Mouse (Mus musculus) layer of hippocampus, adult 9-10 months (tissue): ENCODE data around the gene Arl4d.
"Not testable (repeated sequence)": the region's sequence is repeated elsewhere in the genome, so short reads cannot be mapped to it uniquely, and the experiment has no call there.

Experiments
- DNase-seq: peaks from one replicate; pipeline ENCODE4 v3.0.0; 2022; ENCODE audit warnings: low spot score

Gene Arl4d

DNA sequence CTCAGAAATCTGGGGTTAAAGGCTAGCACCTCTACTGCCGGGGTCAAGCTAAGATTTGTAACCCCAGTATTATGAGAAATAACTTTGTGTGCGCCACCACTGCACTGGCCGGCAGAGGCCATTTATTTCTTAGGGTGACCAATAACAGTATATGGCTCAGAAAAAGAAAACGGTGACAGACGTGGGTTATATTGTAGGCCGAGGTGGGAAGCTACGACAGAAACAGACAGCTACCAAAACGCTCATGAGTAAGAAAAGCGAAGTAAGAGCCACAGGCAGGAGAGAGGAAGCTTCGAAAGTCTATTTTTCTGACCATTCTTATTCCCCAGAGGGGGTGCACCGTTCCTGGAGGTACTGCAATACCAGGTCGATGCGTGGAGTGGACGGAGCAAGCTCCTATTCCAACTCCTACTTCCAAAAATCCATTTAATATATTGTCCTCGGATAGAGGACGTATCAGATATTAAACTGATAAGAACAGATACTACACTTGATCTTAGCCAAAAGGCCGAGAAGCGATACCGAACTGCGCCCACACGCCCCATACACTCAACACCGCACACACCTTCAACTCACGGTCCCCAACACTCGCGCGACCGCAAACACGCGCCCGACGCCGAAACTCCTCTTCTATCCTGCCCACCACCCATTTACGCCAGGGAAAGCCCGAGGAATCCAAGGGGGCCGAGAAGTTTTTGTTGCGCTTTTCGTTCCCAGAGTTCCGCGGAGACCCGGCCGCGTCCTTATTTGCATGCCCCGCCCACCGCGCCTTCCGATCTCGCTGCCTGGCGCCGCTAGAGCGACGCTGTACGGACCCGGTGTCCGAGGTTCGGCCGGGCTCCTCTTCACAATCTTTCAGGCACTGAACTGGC lies 19.7 kb upstream of the Arl4d start:
- DNase-seq = not testable (repeated sequence)

DNA sequence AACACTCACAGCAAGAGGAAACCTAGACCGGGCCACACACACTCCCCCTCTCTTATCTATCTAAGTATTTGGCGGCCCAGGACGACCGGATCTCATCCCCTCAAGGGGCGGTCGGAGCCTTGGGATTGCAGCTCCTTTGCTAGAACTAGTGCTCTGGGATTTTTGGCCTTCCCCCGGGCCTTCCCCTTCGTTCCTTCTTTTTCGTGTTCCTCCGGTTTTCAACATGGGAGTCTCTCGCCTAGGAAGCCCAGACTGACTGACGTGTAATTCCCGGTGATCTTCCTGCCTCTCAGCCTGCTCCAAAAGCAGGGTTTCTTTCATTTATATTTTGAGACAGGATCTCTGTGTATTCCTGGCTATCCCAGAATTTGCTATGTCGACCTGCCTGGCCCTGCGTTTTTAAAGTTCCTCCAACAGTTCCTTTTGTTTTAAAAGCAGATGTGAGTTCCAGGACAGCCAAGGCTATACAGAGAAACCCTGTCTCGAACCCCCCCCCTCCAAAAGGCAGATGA lies 19.0 kb upstream of the Arl4d start:
- DNase-seq = not testable (repeated sequence)

DNA sequence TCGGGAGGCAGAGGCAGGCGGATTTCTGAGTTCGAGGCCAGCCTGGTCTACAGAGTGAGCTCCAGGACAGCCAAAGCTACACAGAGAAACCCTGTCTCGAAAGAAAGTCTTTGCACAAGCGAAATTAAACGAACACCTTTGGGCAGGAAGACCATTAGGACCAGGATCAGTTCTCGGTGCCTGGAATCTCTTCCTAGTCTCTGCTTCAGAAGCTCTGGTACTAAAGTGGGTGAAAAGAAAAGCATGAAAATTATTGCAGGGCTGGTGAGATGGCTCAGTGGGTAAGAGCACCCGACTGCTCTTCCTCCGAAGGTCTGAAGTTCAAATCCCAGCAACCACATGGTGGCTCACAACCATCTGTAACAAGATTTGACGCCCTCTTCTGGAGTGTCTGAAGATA lies 18.2 kb upstream of the Arl4d start:
- not testable (repeated sequence) for DNase-seq

DNA sequence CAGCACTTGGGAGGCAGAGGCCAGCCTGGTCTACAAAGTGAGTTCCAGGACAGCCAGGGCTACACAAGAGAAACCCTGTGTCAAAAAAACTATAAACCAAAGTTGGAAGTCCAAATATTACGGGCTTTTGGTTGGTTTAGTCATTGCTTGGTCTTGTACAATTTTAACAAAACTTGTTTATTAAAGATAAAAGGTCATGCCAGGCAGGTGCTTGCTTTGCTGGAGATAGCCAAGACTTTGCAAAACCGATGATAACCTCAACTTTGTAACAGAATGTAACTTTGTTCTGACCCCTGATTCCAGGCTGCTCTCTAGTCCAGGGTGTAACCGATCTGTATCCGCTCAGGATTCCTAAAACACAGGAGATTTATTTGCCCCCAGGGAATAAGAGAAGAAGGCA lies 9.0 kb upstream of the Arl4d start:
- no peak for DNase-seq

DNA sequence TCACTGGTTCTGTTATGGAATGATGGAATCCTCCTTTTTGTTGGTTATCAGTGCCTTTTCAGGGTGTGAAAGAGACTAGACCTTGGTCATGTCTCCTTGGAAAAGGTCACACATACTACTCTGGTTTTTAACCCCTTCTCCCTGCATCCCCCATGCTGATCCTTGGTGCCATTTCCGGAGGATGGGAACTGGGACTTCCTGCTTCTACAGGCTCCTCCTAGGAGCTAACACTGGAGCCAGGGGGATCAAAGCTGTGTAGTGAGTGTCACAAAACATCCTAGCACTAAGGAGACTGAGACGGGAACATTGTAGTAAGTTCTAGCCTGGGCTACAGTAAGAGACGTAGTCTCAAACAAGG lies 7.8 kb upstream of the Arl4d start:
- no peak for DNase-seq

DNA sequence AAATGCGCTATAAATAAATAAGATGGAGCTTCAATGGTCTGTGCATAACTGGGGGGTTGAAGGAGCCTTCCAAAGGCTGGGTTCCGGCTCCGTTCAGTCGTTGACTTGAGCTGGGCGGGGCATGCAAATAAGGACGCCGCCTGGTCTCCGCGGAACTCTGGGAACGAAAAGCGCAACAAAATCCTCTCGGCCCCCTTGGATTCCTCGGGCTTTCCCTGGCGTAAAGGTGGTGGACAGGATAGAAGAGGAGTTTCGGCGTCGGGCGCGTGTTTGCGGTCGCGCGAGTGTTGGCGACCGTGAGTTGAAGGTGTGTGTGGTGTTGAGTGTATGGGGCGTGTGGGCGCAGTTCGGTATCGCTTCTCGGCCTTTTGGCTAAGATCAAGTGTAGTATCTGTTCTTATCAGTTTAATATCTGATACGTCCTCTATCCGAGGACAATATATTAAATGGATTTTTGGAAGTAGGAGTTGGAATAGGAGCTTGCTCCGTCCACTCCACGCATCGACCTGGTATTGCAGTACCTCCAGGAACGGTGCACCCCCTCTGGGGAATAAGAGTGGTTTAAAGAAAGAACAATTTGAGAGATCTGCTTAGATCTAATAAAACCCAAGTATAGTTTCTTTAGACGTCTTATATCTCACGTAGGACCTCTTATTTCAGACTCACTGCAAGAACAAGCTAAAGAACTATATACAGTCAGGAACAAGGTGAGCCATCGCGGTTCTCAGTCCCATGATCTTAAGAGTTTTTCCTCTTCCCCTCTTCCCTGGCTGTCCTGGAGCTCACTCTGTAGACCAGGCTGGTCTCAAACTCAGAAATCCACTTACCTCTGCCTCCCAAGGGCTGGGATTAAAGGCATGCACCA lies 7.2 kb upstream of the Arl4d start:
- DNase-seq = not testable (repeated sequence)

DNA sequence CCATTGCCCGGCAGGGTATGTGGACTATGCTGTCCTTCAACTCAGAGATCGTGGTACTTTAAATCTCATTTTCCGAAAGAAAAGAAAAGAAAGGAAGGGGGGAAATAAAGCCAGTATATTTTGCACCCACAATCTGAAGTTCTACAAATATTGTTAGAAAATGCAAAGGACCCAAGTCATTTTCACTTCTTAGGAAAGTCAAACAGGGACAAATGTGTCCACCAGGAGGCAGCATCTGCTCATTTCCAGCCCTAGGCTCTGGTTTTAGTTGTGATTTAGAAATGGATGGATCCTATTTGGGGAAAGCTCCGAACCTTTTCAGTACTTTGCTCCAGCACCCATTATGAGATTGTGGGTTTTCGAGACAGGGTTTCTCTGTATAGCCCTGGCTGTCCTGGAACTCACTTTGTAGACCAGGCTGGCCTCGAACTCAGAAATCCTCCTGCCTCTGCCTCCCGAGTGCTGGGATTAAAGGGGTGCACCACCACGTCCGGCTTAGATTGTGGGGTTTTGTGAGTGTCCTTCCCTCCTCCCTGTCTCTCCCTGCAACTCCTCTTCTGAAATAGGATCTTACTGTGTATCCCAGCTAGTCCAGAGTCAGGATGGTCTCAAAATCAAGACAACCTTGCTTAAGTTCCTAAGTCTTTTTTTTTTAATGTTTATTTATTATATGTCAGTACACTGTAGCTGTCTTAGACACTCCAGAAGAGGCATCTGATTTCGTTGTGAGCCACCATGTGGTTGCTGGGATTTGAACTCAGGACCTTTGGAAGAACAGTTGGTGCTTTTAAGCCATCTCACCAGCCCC lies 6.4 kb upstream of the Arl4d start:
- DNase-seq = no peak

DNA sequence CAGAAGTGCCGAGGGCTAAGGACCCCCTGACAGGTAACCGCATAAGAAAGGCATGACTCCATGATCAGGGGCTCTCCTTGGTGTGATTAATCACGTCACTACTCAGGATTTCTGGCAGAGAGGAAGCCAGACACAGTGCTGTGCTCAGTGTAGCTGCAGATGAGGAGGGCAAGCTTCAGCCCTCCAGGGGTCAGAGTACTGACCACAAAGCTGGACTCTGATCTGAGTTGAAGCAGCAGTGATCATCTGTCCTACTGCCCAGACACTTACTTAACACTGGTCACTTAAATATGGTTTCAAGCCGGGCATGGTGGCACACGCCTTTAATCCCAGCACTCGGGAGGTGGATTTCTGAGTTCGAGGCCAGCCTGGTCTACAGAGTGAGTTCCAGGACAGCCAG lies 4.2 kb upstream of the Arl4d start:
- DNase-seq = no peak

DNA sequence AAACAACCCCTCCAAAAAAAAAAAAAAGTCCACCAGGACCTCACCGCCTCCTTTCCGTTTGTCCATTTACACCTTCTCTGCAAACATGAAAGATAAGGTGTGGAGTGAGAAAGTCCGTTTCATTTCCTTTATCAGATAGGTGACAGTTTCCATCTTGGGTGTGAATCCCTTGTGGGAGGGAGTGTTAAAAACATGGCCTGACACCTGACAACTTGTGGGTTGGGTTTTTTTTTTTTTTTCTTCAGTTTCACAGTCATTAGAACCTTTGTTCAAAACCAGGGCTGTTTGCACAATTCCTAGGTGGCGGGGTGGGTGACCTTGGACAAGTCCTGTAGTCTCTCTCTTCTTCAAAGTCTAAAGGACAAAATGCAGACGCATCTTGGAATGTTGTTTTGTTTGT lies 3.6 kb upstream of the Arl4d start:
- DNase-seq = no peak

DNA sequence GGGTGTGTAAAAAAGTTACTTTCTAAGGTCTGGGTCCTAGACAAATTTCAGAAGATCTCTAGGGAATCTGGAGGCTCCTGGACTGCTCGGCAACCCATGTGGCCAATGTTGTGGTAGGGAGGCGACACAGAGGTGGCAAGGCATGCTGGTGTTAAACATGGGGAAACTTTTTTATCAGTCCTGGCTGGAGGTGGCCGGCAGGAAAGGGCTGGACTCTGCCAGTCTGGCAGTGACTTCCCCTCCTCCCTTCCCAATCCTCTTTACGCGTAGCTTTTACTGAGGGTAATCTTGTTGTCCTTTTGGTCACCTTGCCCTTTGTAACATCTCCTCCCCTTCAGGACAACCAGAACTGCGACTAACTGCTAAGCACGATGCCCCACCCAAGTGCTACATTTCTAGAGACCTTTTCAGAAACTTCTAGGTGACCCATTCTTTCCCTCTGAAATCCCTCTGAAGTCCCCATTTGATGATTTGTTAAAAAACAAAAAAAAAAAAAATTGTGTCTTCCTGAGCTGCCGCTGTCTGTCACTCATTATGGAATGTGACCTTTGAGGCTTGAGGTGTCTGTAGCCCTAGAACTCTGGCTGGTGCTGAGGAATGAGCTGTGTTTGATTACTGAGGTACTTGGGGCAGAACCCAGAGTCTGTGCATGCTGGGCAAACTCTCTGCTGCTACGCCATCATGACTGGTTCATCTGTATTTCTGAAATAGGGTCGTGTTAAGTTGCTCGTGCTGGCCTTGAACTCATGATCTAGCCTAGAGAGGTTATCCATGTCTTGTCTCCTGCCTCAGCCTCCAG lies 1.9 kb upstream of the Arl4d start:
- no peak for DNase-seq

DNA sequence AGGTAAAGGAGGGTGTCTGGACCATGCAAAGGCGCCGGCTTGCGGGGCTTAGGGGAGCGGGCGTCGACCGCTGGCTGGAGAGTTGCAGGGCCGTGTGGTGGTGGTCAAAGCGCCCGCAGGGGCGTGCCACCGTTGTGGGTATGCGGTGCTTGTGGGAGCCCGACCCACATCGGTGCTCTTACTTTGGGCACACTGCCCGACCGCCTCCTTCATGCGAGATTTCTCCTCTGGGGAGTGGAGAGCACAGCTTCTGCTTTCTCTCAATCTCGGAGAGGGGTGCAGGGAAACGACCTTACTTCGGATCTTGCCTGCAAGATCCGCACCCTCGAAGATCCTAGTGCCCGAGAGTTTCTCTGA lies 273 bp downstream of the Arl4d start:
- DNase-seq = no peak

DNA sequence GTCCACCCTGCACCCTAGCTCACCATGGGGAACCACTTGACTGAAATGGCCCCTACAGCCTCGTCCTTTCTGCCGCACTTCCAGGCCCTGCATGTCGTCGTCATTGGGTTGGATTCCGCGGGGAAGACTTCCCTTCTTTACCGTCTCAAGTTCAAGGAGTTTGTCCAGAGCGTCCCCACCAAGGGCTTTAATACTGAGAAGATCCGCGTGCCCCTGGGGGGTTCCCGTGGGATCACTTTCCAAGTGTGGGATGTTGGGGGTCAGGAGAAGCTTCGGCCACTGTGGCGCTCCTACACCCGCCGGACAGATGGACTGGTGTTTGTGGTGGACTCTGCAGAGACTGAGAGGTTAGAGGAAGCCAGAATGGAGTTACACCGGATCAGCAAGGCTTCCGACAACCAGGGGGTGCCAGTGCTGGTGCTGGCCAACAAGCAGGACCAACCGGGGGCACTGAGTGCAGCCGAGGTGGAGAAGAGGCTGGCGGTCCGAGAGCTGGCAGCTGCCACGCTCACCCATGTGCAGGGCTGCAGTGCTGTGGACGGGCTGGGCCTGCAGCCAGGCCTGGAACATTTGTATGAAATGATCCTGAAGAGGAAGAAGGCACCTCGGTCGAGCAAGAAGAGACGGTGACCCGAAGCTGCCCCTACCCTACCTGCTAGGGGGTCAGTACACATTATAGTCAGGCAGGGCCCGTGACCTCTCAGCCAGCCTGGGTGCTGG lies 1.4 kb downstream of the Arl4d start:
- no peak for DNase-seq

DNA sequence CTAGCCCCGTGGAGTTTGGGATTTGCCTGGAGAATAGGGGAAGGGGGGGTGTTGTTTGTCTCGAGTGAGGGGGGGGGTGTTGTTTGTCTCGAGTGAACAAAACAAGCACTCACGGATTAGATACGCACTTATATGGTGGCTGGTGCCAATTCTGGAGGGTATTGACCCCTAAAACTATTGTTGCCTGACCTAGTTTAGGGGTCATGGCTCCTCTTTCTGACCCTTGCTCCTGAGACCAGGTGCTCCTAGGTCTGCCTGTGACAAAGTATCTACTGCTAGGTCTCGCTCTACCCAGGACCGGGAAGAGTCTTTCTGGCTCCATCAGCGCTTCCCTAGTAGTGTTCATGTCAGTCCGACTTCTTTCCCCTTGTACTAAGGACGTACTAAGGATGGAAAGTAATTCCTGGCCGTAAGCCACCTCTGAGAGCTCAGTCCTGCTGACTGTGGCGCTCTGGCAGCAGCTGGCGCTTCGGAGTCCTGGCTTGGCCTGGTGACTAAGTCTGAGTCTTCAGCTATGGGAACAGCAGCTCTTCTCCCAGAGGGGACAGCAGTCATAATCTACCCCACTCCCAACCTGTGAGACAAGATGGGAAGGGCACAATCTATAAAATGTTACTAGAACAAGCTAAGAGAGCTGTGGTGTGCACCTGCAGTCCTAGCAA lies 2.7 kb downstream of the Arl4d start:
- no peak for DNase-seq

DNA sequence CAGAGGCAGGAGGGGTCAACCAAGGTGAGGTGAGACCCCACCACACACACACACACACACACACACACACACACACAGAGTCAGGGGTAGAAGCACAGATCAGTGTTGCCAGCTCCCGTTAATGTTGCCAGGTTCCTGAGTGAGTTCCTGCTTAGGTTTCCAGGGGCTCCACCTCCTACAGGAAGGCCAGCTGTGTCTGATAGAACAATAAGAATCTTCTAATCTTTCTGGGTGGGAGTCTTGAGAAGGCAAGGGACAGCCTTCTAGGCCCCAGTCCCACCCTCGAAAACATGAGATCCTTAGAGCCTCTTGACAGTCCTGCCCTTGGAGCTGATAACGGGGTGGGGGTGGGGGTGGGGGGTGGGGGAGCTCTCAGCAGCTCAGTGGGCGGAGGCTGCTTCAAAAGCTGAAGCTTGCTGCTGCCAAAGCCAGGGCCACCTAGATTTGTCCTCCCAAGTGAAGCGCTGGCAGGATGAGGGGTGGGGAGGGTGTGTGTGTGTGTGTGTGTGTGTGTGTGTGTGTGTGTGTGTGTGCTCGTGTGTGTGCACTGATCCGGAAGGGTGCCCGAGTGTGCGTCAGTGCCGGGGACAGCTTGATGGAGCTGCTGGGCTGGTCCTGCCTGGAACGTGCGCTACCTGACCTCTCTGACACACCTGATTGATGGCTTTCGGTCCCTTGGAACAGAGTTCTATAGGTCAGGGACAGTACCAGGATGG lies 3.4 kb downstream of the Arl4d start:
- DNase-seq = no peak

DNA sequence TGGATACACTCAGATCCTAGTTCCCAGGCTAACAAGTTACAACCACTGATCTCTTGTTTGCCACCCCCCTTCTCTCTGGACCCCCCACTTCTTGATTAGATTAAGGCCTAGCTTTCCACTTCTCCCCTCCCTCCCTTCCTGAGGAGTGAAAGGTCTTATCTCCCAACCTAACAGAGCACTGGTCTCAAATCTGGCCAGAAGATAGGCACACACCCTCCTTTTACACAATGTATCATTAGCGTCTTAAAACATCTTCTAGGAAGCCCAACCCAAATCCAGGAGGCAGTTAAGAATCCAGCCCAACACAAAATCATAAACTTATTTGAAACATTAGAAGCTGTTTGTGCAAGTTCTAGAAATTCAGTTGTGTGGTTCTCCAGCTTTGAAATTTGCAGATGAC lies 5.0 kb downstream of the Arl4d start:
- no peak for DNase-seq

DNA sequence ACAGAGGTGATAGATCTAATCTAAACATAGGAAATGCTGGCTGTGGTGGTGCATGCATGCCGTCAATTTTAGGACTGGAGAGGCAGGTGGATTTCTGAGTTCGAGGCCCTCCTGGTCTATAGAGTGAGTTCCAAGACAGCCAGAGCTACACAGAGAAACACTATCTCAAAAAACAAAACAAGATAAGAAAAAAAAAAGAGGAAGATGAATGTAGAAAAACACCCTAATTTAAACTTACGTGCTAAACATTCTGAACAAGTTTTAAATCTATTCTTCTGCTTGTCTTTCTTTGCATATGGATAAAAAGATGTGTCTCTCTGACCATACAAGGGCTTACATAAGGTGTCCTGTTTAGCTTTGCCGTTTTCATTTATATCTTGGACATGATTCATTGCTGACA lies 5.9 kb downstream of the Arl4d start:
- DNase-seq = no peak

DNA sequence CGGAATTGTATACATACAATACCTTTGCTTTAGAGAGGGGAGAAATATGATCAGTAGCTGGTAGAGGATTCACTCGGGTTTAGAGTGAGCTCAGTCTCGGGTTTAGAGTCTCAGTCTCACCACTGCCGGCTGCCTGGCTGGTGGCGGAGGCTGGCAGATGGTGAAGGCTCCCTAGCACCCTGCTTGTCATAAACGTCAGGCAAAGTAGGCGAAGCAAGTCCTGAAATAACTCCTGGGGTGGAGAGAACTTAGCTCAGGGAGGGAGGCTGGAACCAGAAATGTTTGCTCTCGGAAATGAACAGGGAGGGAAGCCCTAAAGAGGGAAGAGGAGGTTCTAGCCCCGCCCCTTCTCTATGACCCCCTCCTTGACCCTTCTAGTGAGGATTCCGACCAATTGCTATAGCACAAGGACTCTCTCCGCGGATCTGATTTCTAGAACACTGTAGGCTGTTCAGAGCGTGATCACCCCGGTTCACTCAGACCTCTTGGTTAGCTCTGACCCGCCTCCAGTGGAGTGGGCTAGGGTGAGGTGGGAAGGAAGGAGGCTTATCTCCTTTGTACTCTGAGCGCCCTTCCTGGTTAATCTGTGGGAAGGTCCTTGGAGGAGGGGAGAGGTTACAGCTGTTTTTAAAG lies 7.8 kb downstream of the Arl4d start:
- no peak for DNase-seq

DNA sequence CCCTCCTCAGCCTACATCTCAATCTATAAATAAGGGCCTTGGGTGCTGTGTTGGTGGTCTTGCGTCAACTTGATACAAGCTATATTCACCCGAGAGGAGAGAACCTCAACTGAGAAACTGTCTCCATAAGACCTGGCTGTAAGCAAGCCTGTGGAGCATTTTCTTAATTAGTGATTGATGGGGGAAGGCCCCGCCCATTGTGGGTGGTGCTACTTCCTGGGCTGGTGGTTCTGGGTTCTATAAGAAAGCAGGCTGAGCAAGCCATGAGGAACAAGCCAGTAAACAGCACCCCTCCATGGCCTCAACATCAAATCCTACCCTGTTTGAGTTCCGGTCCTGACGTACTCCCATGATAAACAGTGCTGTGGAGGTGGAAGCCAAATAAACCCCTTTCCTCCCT lies 8.8 kb downstream of the Arl4d start:
- no peak for DNase-seq

DNA sequence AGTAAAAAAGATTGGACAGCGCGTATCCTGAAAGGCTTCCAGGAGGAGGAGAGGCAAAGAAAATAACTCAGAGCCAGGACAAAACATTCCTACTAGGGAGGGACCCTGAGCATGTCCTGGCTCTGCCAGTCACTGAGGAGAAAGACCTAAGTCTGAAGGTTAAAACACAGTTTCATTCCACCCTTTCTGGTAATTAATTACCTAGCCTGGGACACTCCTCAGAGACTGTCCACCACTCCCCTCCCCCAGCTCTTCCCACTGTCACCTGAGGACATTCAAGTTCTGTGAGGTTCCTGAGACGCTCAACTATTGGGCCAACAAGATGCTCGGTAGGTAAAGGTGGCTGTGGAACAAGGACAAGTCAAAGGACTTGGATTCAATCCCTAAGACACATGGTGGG lies 10.0 kb downstream of the Arl4d start:
- no peak for DNase-seq
